Mouse (Mus musculus) forebrain, postnatal 0 days (tissue): Measurements from ENCODE around the gene Pard6b. TPM values are rescaled to one million over a fixed set of nuclear protein-coding genes. Genes with fewer than 3 reads are reported as not detected.
"Not testable (repeated sequence)": the region's sequence is repeated elsewhere in the genome, so short reads cannot be mapped to it uniquely, and the experiment has no call there.

Experiments used
- ATAC-seq: fragments of 200-750 bp; cut with Nextera tagmentation; 2 replicates; pipeline ENCODE4 v1.8.0; 2017; ENCODE audit warnings: mild to moderate bottlenecking, moderate library complexity
- DNase-seq: peaks from one replicate; pipeline ENCODE4 v3.0.0-alpha.2; 2015
- H3K27ac ChIP-seq: fragments of 300-500 bp; sonication (generic); 2 replicates; pipeline ENCODE4 v1.5.1; 2014; ENCODE audit warnings: low read depth, mild to moderate bottlenecking, antibody characterized with exemption, low read length, moderate library complexity, mixed read lengths
- H3K27me3 ChIP-seq: fragments of 300-500 bp; sonication (generic); 2 replicates; pipeline ENCODE4 v1.6.1; 2014; ENCODE audit warnings: mild to moderate bottlenecking, low read length, mixed read lengths; ENCODE audit not compliant: insufficient read depth
- H3K36me3 ChIP-seq: fragments of 300-500 bp; sonication (generic); 2 replicates; pipeline ENCODE4 v1.6.1; 2014; ENCODE audit warnings: mild to moderate bottlenecking, moderate library complexity; ENCODE audit not compliant: insufficient read depth
- H3K4me1 ChIP-seq: fragments of 300-500 bp; sonication (generic); 2 replicates; pipeline ENCODE4 v1.6.1; 2014; ENCODE audit warnings: antibody characterized with exemption; ENCODE audit not compliant: insufficient read depth
- H3K4me2 ChIP-seq: fragments of 300-500 bp; sonication (generic); 2 replicates; pipeline ENCODE4 v1.6.1; 2014; ENCODE audit warnings: low read depth, mild to moderate bottlenecking, moderate library complexity
- H3K4me3 ChIP-seq: fragments of 300-500 bp; sonication (generic); 2 replicates; pipeline ENCODE4 v1.5.1; 2014; ENCODE audit warnings: low read depth, low read length, mixed read lengths
- H3K9ac ChIP-seq: fragments of 300-500 bp; sonication (generic); 2 replicates; pipeline ENCODE4 v1.6.1; 2014; ENCODE audit warnings: mild to moderate bottlenecking
- H3K9me3 ChIP-seq: fragments of 300-500 bp; sonication (generic); 2 replicates; pipeline ENCODE4 v1.6.1; 2016; ENCODE audit warnings: low read length
- CTCF ChIP-seq: sonication (generic); IDR thresholded peaks from 2 replicates; pipeline ENCODE4 v1.5.1; 2016; ENCODE audit warnings: antibody characterized with exemption, control low read depth, low read depth
- WGBS: fragments of 180-500 bp; shearing (Covaris S2); extraction: QIAGEN DNeasy Blood & Tissue Kit; methylation state at CpG from one replicate; pipeline ENCODE4 v1.1.7; 2014; 5-methylcytosine and 5-hydroxymethylcytosine counted together
- polyA plus RNA-seq: library from polyadenylated mRNA; unstranded; fragments of >200 nt; fragmentation: Nextera tagmentation; extraction: Ambion mirVana; gene quantifications from 2 replicates; pipeline ENCODE4 v1.2.1, GENCODE M21; 2015
- total RNA-seq: library from RNA; depleted of rRNA; stranded (reverse); fragments of >200 nt; gene quantifications from 2 replicates; pipeline ENCODE4 v1.2.3, GENCODE M21; 2014

Pard6b gene
- total and polyA plus RNA-seq, 2 experiments from 2014 or later, result 4.1 to 5.3 TPM

DNA sequence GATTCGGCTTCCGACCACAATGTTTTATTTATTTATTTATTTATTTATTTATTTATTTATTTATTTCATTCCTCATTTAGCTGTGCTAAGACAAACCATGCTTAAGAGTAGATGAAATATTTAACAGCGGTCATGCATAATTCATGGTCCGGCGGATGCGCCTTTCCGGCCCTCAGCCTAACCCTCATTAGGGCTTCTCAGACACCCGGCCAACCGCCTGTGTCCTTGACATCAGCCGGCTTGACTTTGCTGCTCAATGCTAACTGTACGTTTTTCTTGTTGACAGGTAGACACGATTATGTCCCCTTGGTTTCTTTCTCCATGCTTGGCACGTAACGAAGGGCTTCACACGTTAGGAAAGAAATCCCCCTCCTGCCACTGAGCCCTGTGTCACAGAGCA, 26.6 kb downstream of the Pard6b start:
- no peaks in the 10 kb centered on the region for H3K27me3 ChIP-seq
- peaks cover 4% of the 10 kb centered on the region; the same call in 1 of the 2 replicates for H3K4me1 ChIP-seq
- H3K9ac ChIP-seq, result no peak overlapping the region
- 34% methylated on average over 15 of the region's 15 CpGs for WGBS
- peak overlapping the region; percentile 71 for H3K27ac ChIP-seq
- H3K4me3 ChIP-seq, result no peak overlapping the region
- DNase-seq (no peak), ATAC-seq (no peak; the same call in 1 of the 2 replicates)
- no peak for TF ChIP-seq CTCF
- H3K9me3 ChIP-seq, result no peaks in the 10 kb centered on the region
- H3K4me2 ChIP-seq, result peak overlapping the region; percentile 52
- no peaks in the 10 kb centered on the region for H3K36me3 ChIP-seq

DNA sequence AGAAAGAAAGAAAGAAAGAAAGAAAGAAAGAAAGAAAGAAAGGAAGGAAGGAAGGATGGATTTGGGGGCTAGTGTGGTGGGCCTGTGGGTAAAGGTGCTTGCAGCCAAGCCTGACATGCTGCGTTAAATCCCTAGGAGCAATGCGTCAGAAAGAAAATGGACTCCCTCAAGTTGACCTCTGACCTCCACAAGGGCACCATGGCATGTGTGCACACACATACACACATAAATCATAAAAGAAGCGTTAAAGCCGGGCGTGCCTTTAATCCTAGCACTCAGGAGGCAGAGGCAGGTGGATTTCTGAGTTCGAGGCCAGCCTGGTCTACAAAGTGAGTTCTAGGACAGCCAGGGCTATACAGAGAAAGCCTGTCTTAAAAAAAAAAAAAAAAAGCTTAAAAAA, 27.1 kb downstream of the Pard6b start:
- not testable (repeated sequence) for H3K4me2 ChIP-seq

DNA sequence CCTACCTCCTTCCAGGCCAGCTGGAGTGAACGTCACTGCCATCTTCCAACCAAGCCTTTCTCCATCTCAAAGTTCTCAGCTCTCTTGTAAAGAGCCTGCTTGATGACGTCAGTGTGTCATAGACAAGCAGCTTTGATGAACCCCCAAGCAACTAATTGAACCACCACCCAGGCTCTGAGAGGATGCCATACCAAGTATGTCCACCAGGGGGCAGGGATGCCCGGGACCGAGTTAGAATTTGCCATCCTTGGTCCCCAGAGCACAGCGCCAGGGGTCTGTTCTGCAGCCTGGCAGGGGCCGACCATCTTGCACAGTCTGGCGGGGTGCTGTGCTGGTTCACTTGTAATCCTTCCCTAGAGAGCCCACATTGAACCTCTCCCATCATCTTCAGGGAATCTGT, 31.1 kb downstream of the Pard6b start:
- 13% methylated on average over 7 of the region's 7 CpGs for WGBS
- H3K27me3 ChIP-seq, result no peaks in the 10 kb centered on the region

More for the DNA sequence above, 27.1 kb downstream of the Pard6b start:
- not testable (repeated sequence) for H3K4me1 ChIP-seq, DNase-seq, H3K9me3 ChIP-seq, H3K4me3 ChIP-seq, H3K9ac ChIP-seq, ATAC-seq, H3K27ac ChIP-seq, H3K36me3 ChIP-seq, H3K27me3 ChIP-seq
- 92% methylated on average over 6 of the region's 6 CpGs for WGBS

DNA sequence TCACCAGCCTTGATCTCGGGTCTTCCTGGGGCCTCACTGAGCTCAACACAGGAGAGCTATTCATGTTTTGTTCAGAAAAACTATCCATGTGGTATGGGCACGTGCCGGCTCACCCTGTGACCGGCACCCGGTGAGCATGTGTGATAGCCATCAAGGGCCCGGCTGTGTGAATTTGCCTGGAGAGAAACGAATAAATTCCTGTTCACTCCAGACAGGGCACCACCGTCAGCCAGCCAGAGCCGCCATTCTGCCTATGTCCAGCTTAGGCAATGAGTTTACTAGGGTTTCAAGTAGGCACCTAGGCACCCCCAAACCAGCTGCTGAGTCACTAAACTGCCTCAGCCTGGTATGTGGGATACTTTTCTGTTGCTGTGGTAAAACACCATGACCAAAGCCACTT, 32.5 kb downstream of the Pard6b start:
- H3K4me1 ChIP-seq, result peaks cover 3% of the 10 kb centered on the region
- TF ChIP-seq CTCF, result no peak
- H3K4me2 ChIP-seq, result no peak overlapping the region
- 88% methylated on average over 9 of the region's 9 CpGs for WGBS
- no peak for ATAC-seq
- no peak overlapping the region for H3K4me3 ChIP-seq
- no peak for DNase-seq
- H3K27ac ChIP-seq, result no peak overlapping the region
- H3K27me3 ChIP-seq, result no peaks in the 10 kb centered on the region
- H3K9ac ChIP-seq, result no peak overlapping the region
- no peaks in the 10 kb centered on the region for H3K36me3 ChIP-seq
- H3K9me3 ChIP-seq, result no peaks in the 10 kb centered on the region

More for the DNA sequence above, 31.1 kb downstream of the Pard6b start:
- H3K9ac ChIP-seq, result no peak overlapping the region
- H3K36me3 ChIP-seq, result no peaks in the 10 kb centered on the region
- no peak overlapping the region for H3K27ac ChIP-seq
- no peaks in the 10 kb centered on the region for H3K9me3 ChIP-seq
- H3K4me2 ChIP-seq, result no peak overlapping the region
- H3K4me3 ChIP-seq, result no peak overlapping the region
- ATAC-seq, result peak; percentile 61
- TF ChIP-seq CTCF, result peak; percentile 93
- DNase-seq, result peak; percentile 80
- H3K4me1 ChIP-seq, result peaks cover 7% of the 10 kb centered on the region

DNA sequence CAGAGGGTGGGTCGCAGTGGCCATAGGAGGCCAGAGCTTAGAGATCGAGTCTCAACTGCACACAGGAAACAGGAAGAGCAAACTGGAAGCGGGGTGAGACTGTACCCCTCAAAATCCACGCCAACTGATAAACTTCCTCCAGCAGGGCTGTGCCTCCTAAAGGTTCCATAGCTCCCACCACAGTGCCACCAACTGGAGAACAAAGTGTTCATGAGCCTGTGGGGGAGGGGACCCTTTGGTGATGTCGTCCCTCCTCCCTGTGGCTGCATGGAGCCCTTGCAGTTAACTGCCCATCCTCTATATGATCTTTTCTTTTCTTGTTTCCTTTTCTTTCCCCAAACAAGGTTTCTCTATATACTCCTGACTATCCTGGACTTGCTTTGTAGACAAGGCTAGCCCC, 32.9 kb downstream of the Pard6b start:
- no peak overlapping the region for H3K4me3 ChIP-seq
- no peaks in the 10 kb centered on the region for H3K27me3 ChIP-seq
- no peak overlapping the region for H3K4me2 ChIP-seq
- TF ChIP-seq CTCF, result peak; percentile 50
- ATAC-seq, result no peak
- WGBS, result 77% methylated on average over 5 of the region's 5 CpGs
- no peak for DNase-seq
- H3K27ac ChIP-seq, result no peak overlapping the region
- H3K36me3 ChIP-seq, result no peaks in the 10 kb centered on the region
- H3K9ac ChIP-seq, result no peak overlapping the region
- peaks cover 3% of the 10 kb centered on the region for H3K4me1 ChIP-seq
- no peaks in the 10 kb centered on the region for H3K9me3 ChIP-seq

DNA sequence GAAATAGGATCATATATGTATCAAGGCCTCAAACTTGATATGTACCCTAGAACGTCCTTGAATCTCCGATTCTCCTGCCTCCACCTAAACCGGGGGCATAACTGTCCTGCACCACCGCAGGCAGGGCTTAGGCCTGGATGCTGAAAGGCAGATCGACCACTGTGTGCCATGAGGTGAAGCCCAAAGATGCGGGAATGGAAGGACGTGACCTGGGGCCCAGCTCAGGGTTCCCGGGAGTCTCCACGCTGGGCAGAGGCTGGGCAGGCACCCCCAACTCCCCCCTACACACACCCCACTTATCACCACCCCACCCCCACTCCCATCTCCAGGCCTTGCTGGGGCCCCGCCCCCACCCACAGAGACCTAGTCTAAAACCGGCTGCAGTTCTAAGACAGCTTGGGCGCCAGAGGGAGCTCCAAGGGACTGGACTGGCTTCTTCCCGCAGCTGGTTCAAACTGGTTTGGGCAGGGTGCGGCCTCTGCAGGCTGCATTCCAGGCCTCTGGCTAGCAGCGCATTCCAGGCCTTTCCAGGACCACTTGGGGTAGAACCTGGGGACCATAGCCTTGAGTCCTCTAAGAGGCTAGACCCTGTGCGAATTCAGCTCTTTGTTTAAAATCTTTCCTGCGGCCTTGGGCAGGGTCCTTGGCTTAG, 34.0 kb downstream of the Pard6b start:
- Histone ChIP-seq H3K4me1 (peaks cover 3% of the 10 kb centered on the region), H3K9me3 (no peaks in the 10 kb centered on the region), H3K4me2 (no peak overlapping the region), H3K9ac (peak overlapping the region; percentile 25; the same call in 1 of the 2 replicates), H3K27ac (no peak overlapping the region), H3K4me3 (no peak overlapping the region), H3K27me3 (no peaks in the 10 kb centered on the region), H3K36me3 (no peaks in the 10 kb centered on the region)
- peak; percentile 72 for ATAC-seq
- 21% methylated on average over 17 of the region's 17 CpGs for WGBS
- peak; percentile 63 for TF ChIP-seq CTCF
- DNase-seq, result peak; percentile 70

DNA sequence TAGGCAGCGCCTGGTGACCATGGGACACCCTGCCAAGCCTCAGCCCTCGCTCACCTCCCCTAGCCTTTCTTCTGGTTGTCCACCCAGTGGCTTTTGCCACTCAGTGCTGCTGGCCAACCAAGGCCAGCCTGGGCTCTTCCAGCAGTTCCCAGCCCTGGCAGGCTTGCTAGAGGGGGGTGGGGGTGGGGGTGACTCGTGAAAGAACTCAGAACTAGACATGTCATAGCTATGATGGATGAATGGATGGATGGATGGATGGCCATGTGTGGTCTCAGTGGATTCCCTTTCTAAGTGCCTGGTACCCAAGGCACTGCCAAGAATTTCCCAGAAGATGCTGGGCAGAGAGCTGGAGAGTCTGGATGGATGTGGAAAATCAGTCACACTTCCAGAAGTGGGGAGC, 35.0 kb downstream of the Pard6b start:
- H3K27me3 ChIP-seq, result no peaks in the 10 kb centered on the region
- DNase-seq (no peak), ATAC-seq (no peak)
- no peak overlapping the region for H3K4me3 ChIP-seq
- no peaks in the 10 kb centered on the region for H3K36me3 ChIP-seq
- no peaks in the 10 kb centered on the region for H3K9me3 ChIP-seq
- H3K9ac ChIP-seq, result no peak overlapping the region
- no peak overlapping the region for H3K27ac ChIP-seq
- no peak for TF ChIP-seq CTCF
- H3K4me1 ChIP-seq, result peaks cover 3% of the 10 kb centered on the region
- 83% methylated on average over 3 of the region's 3 CpGs for WGBS
- no peak overlapping the region for H3K4me2 ChIP-seq
